Mouse (Mus musculus): Measurements from ENCODE around the gene 4930426L09Rik. TPM values are rescaled to one million over a fixed set of nuclear protein-coding genes. Genes with fewer than 3 reads are reported as not detected.

The 4930426L09Rik gene
- polyA plus RNA-seq, 1 experiment: 1.4 TPM

DNA sequence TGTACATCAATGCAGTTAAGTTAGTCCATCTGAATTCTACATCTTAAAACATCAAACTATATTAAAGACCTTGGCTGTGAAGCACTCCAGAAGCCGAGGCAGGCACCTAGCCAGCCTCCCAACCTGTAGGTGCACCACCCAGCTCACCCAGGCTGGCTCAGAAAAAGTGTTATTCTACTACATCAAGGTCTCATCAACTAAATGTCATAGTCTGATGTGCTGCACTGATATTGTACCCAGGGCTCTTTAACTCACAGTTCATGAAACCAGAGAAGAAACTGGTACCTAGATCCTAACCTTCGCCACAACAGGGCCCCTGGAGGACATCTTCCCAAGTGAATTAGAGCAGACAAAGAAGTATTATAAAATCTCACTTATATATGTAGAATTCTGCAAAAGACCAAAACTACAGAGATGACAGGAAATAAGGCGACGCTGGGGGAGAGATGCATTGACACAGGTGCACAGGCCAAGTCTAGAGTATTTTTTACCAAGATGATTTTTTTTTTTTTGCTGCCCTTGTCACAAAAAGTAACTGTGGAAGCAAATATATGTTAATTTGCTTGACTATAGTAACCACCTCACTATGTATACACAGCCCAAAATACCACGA, 30.6 kb upstream of the 4930426L09Rik start:
- TF ChIP-seq CTCF (IDR thresholded peaks at IDR 0.05; ENCODE audit: extremely low read depth, insufficient read depth, low read length) (no peak), POLR2A (IDR thresholded peaks at IDR 0.05; ENCODE audit: extremely low read depth, insufficient read depth, low read length) (no peak)
- no peak overlapping the region for H3K4me3 ChIP-seq (ENCODE audit: insufficient read depth, low read length)
- H3K27ac ChIP-seq (ENCODE audit: insufficient read depth, low read length): no peak overlapping the region
- no peaks in the 10 kb centered on the region for H3K4me1 ChIP-seq (ENCODE audit: control insufficient read depth, insufficient read depth, low read length)

DNA sequence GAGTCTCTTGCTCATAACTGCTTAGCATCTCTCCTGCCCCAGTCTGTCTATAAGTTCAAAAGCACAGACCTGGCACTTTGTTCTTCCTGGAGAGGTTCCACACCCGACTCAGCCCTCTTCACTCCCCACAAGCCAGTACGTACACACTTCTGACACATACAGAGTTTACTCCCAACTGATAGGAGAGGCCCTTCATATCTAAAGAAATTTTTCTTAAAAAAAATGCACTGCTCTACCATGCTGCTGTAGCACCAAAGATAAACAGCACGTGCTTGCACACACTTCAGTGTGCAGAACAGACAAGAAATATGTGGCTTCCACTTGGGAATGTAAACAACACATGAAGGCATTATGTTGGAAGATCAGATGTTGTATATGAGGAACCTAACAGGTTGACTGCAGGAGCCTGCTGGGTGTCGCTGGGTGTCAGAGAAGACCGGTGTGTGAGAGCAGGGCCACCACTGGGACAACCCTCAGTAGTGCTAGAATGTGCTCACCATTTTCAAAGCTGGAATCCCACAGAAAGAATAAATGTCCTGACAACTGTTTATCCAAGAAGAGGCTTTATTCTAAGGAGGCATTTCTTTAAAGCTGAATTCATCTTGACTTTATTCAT, 29.0 kb upstream of the 4930426L09Rik start:
- no peak overlapping the region for H3K4me3 ChIP-seq (ENCODE audit: insufficient read depth, low read length)
- no peak overlapping the region for H3K27ac ChIP-seq (ENCODE audit: insufficient read depth, low read length)
- no peaks in the 10 kb centered on the region for H3K4me1 ChIP-seq (ENCODE audit: control insufficient read depth, insufficient read depth, low read length)
- TF ChIP-seq POLR2A (IDR thresholded peaks at IDR 0.05; ENCODE audit: extremely low read depth, insufficient read depth, low read length) (no peak), CTCF (IDR thresholded peaks at IDR 0.05; ENCODE audit: extremely low read depth, insufficient read depth, low read length) (no peak)

DNA sequence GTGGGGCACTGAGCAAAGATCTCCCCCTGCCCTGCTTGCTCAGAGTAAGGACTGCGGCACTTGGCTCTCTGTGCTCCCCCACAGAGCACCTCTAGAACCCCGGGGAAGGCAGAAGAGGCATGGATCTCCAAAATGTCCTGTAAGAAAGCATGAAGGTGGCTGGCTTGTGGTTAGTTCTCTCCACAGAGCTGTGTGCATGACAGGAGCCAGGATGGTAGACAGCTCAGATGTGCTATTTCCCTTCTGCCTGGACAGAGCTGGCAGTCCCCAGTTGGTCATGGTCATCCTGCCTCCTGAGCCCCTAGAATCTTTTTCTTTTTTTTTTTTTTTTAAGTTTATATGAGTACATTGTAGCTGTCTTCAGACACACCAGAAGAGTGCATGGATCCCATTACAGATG, 27.7 kb upstream of the 4930426L09Rik start:
- Histone ChIP-seq H3K27ac (ENCODE audit: insufficient read depth, low read length) (no peak overlapping the region), H3K4me3 (ENCODE audit: insufficient read depth, low read length) (no peak overlapping the region), H3K4me1 (ENCODE audit: control insufficient read depth, insufficient read depth, low read length) (no peaks in the 10 kb centered on the region)
- TF ChIP-seq CTCF (IDR thresholded peaks at IDR 0.05; ENCODE audit: extremely low read depth, insufficient read depth, low read length) (no peak), POLR2A (IDR thresholded peaks at IDR 0.05; ENCODE audit: extremely low read depth, insufficient read depth, low read length) (no peak)

DNA sequence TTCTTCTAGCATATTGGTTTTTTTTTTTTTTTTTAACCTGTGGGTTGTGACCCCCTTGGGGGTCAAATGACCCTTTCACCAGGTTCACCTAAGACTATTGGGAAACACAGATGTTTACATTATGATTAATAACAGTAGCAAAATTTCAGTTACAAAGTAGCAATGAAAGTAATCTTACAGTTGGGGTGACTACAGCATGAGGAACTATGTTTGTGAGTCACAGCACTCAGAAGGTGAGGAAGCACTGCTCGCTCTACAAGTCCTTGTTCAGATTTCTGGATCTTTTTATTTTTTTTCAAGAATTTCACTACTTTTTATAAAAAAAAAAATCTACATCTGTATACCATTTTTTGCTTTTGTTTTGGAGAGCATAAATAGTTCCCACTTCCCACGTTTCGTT, 26.6 kb upstream of the 4930426L09Rik start:
- Histone ChIP-seq H3K27ac (ENCODE audit: insufficient read depth, low read length) (no peak overlapping the region), H3K4me1 (ENCODE audit: control insufficient read depth, insufficient read depth, low read length) (no peaks in the 10 kb centered on the region), H3K4me3 (ENCODE audit: insufficient read depth, low read length) (no peak overlapping the region)
- TF ChIP-seq CTCF (IDR thresholded peaks at IDR 0.05; ENCODE audit: extremely low read depth, insufficient read depth, low read length): no peak

DNA sequence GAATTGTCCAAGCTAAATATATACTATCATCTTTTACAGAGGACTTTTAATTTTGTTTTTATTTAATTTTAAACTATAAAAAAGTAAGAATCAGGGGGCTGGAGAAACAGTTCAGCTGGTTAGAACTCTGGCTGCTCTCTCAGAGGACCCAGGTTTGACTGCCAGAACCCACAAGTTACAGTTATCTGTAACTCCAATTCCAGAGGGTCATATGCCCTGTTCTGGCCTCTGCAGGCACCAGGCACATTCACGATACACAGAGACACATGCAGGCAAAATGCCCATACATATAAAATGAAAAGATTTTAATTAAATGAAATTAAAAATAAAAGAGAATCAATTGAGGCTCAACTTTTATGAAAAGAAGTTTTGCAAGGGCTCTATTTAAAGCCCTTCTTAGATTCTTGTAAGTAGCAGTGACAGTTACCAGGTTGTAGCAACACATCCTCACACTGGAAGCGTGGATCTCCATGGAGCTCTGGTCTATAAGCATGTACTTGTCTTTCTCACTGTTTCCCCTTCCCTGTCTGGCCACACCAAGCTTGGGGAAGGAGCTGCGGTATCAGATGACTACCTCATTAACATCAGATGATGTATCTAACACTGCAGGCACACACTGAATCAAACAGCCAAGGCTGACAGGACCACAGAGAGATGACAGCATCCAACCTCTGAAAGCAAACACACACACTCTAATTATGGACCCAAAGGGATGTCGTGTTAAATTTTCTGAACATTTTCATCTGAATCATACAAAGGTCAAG, 23.1 kb upstream of the 4930426L09Rik start:
- Histone ChIP-seq H3K27ac (ENCODE audit: insufficient read depth, low read length) (no peak overlapping the region), H3K4me1 (ENCODE audit: control insufficient read depth, insufficient read depth, low read length) (peaks cover 3% of the 10 kb centered on the region; the same call in 1 of the 2 replicates), H3K4me3 (ENCODE audit: insufficient read depth, low read length) (no peak overlapping the region)
- TF ChIP-seq POLR2A (IDR thresholded peaks at IDR 0.05; ENCODE audit: extremely low read depth, insufficient read depth, low read length) (no peak), CTCF (IDR thresholded peaks at IDR 0.05; ENCODE audit: extremely low read depth, insufficient read depth, low read length) (no peak)

DNA sequence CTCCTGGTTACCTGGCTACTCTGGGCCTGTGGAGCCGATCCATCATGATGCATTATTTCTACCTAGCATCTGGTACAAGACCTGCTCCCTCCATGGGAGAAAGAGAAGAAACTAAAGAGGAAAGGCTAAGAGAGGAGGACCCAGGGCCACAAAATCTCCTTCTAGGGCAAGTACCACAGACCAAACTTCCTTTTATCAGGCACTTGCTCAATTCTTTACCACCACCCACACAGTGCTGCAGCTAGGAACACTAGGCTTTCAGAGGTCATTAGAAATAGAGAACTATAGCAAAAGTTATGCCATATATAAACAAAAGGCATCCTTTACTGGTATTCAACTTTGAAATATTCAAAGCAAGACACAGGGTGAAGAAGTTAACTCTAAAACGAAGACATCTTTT, 22.0 kb upstream of the 4930426L09Rik start:
- Histone ChIP-seq H3K4me1 (ENCODE audit: control insufficient read depth, insufficient read depth, low read length) (peaks cover 4% of the 10 kb centered on the region; the same call in 1 of the 2 replicates), H3K4me3 (ENCODE audit: insufficient read depth, low read length) (no peak overlapping the region), H3K27ac (ENCODE audit: insufficient read depth, low read length) (no peak overlapping the region)
- TF ChIP-seq POLR2A (IDR thresholded peaks at IDR 0.05; ENCODE audit: extremely low read depth, insufficient read depth, low read length) (no peak), CTCF (IDR thresholded peaks at IDR 0.05; ENCODE audit: extremely low read depth, insufficient read depth, low read length) (no peak)

DNA sequence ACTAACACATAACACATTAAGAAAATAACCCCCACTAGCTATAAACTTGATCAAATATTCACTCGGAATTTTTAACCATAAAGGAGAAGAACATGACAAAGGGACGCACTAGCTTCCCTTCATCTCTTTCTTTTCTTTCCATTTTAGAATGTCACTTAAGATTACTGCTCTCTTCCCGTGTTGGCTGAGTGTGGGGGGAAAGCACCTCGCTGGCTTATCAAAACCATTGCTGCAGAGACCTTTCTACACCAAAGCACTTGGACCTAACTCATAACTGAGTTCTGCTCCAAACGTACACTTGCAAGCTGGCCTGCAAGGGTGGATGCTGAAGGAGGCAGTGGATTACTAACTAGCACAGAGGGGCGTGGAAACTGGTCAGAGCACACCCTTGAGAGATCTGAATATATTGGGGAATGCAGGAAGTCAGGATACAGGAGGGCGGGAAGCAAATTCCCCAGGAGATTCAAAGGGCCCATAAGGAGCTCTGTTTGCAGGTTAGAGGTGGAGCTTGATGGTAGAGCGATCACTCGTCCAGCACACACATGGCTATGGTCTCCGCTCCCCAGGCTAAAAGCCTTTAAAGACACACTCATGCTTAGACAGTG, 20.8 kb upstream of the 4930426L09Rik start:
- Histone ChIP-seq H3K4me1 (ENCODE audit: control insufficient read depth, insufficient read depth, low read length) (peaks cover 4% of the 10 kb centered on the region; the same call in 1 of the 2 replicates), H3K4me3 (ENCODE audit: insufficient read depth, low read length) (no peak overlapping the region), H3K27ac (ENCODE audit: insufficient read depth, low read length) (no peak overlapping the region)
- TF ChIP-seq CTCF (IDR thresholded peaks at IDR 0.05; ENCODE audit: extremely low read depth, insufficient read depth, low read length): no peak
- TF ChIP-seq POLR2A (IDR thresholded peaks at IDR 0.05; ENCODE audit: extremely low read depth, insufficient read depth, low read length): no peak

DNA sequence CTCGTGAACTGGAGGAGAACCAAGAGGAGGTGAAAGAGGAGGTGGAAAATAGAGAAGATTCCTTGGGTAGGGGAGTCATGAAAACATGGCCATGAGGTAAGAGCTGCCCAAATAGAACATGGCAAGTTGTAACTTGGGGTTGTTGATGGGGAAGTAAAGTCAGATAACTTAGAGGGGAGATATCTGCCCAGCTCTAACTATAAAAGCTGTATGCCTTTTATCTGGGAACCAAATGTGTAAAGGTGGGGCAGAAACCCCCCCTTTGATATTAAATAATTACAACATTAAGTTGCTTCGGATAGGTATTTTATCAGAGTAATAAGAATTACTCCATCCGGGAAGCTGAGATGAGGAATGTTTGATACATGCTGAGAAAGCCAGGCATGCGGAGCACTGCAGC, 19.1 kb upstream of the 4930426L09Rik start:
- no peak overlapping the region for H3K4me3 ChIP-seq (ENCODE audit: insufficient read depth, low read length)
- TF ChIP-seq CTCF (IDR thresholded peaks at IDR 0.05; ENCODE audit: extremely low read depth, insufficient read depth, low read length) (no peak), POLR2A (IDR thresholded peaks at IDR 0.05; ENCODE audit: extremely low read depth, insufficient read depth, low read length) (no peak)
- H3K27ac ChIP-seq (ENCODE audit: insufficient read depth, low read length): no peak overlapping the region
- peaks cover 4% of the 10 kb centered on the region; the same call in 1 of the 2 replicates for H3K4me1 ChIP-seq (ENCODE audit: control insufficient read depth, insufficient read depth, low read length)

DNA sequence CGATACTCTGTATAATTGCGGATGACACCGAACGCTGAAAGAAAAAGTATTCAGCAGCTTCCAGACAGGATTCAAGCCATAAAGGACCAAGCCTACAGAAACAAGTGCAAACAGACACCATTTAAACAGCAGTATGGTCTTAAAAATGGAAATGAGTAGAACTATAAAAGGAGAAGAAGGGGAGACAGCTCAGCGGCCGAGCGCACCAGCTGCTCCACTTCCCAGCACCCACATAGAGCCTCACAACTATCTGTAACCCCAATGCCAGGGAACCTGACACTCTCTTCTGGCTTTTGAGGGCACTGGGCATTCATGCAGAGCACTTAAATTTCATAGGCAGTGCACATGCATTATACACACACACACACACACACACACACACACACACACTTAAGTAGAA, 18.5 kb upstream of the 4930426L09Rik start:
- TF ChIP-seq POLR2A (IDR thresholded peaks at IDR 0.05; ENCODE audit: extremely low read depth, insufficient read depth, low read length): no peak
- no peak for TF ChIP-seq CTCF (IDR thresholded peaks at IDR 0.05; ENCODE audit: extremely low read depth, insufficient read depth, low read length)
- H3K4me3 ChIP-seq (ENCODE audit: insufficient read depth, low read length): no peak overlapping the region
- H3K4me1 ChIP-seq (ENCODE audit: control insufficient read depth, insufficient read depth, low read length): peaks cover 4% of the 10 kb centered on the region; the same call in 1 of the 2 replicates
- H3K27ac ChIP-seq (ENCODE audit: insufficient read depth, low read length): no peak overlapping the region

Measured in cortical plate, adult 2 months (tissue).